Mouse (Mus musculus) adrenal gland (tissue): ENCODE measurements at regions not wholly inside any gene's neighbourhood (a gene's known extent, or its start where the extent isn't known, plus 50 kb on each side); places are given as distances from the start of the nearest gene placed in this dataset.

Experiments used
- intact Hi-C: fragments of 180-260 bp; cut with DNase I; formaldehyde crosslinking; loops from one replicate; pipeline ENCODE4 v1.15.1; 2025

- intact Hi-C loops, result loop anchor here (10.0 kb wide), 1 partner anchor 372 kb away; no protein-coding TSS in a partner anchor
Observed at GRCm38 (mm10) chr9:47332929-47333328, 197.0 kb upstream of the Cadm1 start.

GRCm38 (mm10) chr9:47338221-47338620, 191.8 kb upstream of the Cadm1 start:
- intact Hi-C loops, result loop anchor here (10.0 kb wide), 1 partner anchor 367 kb away; no protein-coding TSS in a partner anchor

- intact Hi-C loops, result no loop called here
Observed at GRCm38 (mm10) chr9:47346527-47347111, 183.4 kb upstream of the Cadm1 start.

DNA sequence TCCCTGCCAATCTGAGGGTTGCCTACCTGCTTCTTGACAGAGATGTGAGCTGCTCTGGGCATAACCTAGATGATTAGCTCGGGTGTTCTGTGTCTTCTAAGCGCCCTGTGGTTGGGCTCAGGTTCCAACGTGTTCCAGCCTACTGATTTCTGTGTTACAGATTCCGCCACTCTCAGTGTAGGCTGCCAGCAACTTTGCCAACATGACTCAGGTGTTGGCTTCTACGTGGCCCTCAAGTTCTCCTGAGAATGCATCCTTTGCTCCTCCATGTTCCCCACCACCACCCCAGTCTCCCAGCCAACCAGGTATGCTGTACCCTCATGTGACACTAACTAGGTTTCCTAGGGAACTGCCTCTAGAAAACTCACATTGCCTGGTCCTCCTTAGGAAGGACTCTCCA, 179.7 kb upstream of the Cadm1 start:
- intact Hi-C loops, result no loop called here

- intact Hi-C loops, result no loop called here
Observed at GRCm38 (mm10) chr9:47351036-47351435, 178.9 kb upstream of the Cadm1 start.

- intact Hi-C loops, result no loop called here
Observed at GRCm38 (mm10) chr9:47353017-47353416, 177.0 kb upstream of the Cadm1 start.

- intact Hi-C loops, result no loop called here
Observed at GRCm38 (mm10) chr9:47353972-47354371, 176.0 kb upstream of the Cadm1 start.

- intact Hi-C loops, result no loop called here
Observed at GRCm38 (mm10) chr9:47354423-47354822, 175.6 kb upstream of the Cadm1 start.

DNA sequence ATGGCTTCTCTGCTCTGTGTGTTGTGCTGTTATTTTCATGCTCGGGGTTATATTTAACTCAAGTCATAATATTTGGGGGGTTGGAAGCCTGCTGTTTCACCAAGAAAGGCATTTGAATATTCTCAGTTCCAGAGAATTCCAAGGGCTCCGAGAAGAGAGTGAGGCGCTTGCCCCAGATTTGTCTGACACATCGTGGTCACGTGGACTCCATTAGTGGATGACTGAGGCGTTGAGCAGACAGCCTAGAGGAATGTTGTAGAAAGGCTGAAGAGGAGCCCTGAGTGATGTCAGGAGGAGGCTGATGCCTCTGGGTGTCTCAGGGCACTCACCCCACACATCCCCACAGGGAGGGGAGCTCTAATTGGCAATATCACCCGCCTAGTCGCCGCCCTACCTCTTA, 175.1 kb upstream of the Cadm1 start:
- intact Hi-C loops, result no loop called here

DNA sequence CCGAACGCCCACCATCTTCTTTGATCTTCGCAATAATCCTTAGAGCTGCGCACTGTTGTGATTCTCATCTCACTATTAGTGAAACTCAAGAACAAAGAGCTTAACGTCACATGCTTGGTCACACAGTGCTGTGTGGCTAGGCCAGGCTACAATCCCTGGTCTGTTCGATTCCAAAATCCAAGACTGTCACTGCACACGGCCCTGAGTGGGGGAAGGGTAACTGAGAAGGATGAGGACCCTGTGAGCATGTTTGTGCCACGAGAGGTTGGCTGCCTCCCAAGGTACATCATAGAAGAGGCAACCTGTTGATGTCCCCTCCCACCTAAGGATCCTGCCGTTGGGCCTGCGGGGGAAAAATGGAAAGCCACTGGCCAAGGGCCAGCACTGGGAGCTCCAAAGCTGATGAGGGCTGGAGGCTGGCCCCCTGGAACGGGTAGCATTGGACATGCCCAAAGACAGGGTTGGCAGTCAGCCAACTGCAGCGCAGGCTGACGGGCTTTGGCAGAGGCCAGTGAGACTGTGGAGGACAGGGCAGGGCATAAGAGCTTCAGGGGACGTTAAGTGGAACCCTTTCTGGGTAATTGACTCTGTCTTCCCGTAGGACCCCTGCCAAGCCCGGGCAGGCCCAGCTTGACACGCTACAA, 172.1 kb upstream of the Cadm1 start:
- intact Hi-C loops, result no loop called here

GRCm38 (mm10) chr9:47358400-47358767, 171.6 kb upstream of the Cadm1 start:
- intact Hi-C loops, result no loop called here

DNA sequence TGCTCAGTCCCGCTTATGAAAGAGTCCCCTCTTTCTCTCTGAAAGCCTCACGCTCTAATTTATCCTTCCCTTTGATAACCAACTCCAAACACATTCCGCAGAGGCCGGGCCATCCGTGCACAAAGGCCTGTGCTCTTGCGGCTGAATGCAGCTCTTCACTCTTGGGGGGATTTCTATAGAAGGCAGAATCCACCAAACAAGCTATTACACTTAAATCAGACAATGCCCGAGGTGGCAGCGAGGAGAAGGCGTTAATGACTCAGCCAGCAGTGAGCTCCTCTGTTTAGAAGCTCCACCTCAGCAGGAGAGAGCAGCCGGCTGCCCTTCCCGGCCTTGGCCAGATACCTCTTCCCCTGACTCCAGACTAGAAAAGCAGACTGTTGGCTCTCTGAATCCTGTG, 166.9 kb upstream of the Cadm1 start:
- intact Hi-C loops, result no loop called here

DNA sequence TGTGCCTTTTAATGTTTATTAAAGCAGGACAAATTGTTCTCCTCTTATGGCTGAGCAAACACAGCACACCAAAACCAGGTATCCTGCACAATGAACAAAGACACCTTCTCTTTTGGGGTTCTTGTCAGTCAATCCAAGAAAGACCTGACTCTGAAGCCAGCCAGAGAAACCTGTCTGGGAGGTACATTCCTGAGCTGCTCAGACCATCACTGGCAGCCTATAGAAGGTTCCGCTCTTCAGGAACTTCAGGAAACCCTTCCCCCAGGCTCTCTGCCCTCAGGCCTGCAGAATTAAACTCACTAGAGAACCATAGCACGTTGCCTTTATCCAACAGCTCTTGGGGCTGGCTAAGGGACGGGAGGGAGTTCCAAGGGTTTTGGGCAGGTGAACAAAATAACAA, 165.2 kb upstream of the Cadm1 start:
- intact Hi-C loops, result no loop called here

GRCm38 (mm10) chr9:47367266-47367957, 162.6 kb upstream of the Cadm1 start:
- intact Hi-C loops, result no loop called here

DNA sequence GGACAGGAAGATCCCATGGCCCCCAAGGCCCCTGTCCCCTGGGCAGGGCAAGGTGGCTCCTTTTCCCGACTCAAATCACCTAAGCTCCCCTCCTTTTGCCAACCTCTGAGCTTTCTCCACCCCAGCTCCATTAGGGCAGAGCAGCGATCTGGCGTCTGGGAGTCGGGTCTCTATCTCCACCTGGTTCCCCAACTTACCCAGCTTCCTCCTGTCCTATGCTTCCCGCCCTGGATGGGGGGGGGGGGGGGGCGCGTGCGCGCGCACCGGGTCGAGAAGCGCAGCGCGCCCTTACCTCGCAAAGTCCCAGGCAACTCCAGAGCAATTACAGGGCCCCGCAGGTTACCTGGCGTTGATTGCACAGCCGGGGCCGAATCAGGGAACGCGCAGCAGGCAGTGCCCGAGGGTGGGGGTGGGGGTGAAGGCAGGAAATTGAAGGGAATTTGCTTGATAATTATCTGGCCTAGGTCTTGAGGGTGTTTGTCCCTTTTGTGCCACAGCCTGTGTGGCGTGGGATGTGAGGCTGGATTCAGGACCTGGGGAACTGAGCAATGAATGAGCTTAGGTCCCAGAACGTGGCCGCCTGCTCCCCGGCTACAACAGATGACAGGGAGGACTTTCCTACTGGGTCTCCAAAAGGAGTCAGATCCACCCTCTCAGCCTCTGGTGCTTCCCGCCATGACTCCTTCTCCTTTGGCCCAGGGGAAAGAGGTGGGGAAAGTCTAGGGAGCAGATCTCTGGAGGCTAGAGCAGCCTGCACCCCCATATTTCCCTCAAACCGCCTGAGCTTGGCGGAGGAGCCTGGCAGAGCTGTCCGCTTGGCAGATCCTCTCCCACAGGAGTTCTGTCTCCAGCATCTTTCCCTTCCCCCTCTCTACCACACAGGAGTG, 161.7 kb upstream of the Cadm1 start:
- intact Hi-C loops, result no loop called here

- intact Hi-C loops, result no loop called here
Observed at GRCm38 (mm10) chr9:47372296-47372695, 157.7 kb upstream of the Cadm1 start.

- intact Hi-C loops, result no loop called here
Observed at GRCm38 (mm10) chr9:47374086-47374485, 155.9 kb upstream of the Cadm1 start.

- intact Hi-C loops, result no loop called here
Observed at GRCm38 (mm10) chr9:47376645-47377044, 153.3 kb upstream of the Cadm1 start.

GRCm38 (mm10) chr9:47378541-47378940, 151.4 kb upstream of the Cadm1 start:
- intact Hi-C loops, result no loop called here

DNA sequence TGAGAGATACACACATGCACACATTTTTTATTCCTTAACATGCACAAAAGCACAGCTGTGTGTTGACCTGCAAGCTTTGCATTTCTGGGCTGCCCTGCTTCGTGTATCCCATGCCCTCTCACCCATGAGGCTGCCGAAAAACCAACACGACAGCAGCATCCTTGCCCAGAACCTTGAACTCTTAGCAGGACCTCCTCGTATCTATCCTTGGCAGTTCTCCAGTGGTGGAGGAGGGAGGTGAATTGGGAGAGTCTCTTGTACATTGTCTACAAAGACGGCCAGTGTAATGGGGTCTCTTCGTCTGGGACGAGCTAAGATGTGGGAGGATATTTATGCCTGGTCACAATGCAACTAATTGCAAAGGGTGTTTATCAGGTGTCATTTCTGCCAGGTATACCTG, 149.6 kb upstream of the Cadm1 start:
- intact Hi-C loops, result no loop called here

DNA sequence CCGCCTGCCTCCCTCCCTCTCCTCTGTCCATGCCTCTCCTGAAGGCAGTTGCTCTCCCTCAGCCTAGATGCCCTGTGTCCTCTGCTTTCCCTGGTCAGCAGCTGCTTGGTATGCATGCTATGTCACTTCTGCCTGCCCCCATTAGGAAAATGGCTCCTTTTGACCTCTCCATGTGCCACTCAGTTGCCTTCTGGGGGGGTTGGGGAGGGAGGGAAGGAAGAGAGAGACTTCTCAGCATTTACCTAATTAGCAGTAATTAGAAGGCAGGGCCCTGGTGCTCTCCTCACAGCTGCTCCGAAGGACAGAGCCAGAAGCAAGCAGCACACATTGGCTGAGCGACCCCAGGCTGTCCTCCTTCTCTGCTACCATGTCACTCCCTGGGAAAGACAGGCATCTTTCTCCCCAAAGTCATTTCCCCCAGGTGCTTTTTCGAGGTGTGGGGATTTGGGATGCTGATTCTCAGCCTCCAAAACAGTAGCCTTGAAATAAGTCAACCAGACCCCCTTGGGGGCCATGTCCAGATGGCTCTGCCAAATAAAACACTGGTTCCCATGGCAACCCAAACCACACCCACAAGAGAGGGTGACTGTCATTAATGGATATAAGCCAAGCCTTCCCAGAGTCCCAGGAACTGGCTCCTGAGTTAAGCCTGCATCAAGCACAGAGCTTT, 145.7 kb upstream of the Cadm1 start:
- intact Hi-C loops, result no loop called here
